Mouse (Mus musculus): ENCODE data around the gene Rnaset2b. TPM values are rescaled to one million over a fixed set of nuclear protein-coding genes. Genes with fewer than 3 reads are reported as not detected.

The Rnaset2b gene
- polyA plus RNA-seq, 1 experiment from 2014 or later: 128 TPM

Other genes starting within 250 kb of the Rnaset2b start
- gene Ezr, start 187.8 kb upstream of the Rnaset2b start, polyA plus RNA-seq (2016; fragmentation: Nextera tagmentation; extraction: Ambion mirVana): 54.9 and 56.7 TPM in 2 replicates
- 41.6 and 42.6 TPM in 2 replicates for gene Rsph3b, start 22.0 kb upstream of the Rnaset2b start, polyA plus RNA-seq (2016; fragmentation: Nextera tagmentation; extraction: Ambion mirVana)
- 51.2 and 53.2 TPM in 2 replicates for gene Tagap1, start 9.5 kb upstream of the Rnaset2b start, polyA plus RNA-seq (2016; fragmentation: Nextera tagmentation; extraction: Ambion mirVana)
- 0.10 and 0.32 TPM in 2 replicates for gene Gm49721, start 8.3 kb downstream of the Rnaset2b start, polyA plus RNA-seq (2016; fragmentation: Nextera tagmentation; extraction: Ambion mirVana)
- not detected in 2 replicates for gene Gm1604a, start 54.9 kb downstream of the Rnaset2b start, polyA plus RNA-seq (2016; fragmentation: Nextera tagmentation; extraction: Ambion mirVana)
- gene Rps6ka2, start 199.5 kb downstream of the Rnaset2b start, polyA plus RNA-seq (2016; fragmentation: Nextera tagmentation; extraction: Ambion mirVana): 21.4 and 24.4 TPM in 2 replicates